Mouse (Mus musculus): ENCODE data around the gene Mut.

Mut gene

DNA sequence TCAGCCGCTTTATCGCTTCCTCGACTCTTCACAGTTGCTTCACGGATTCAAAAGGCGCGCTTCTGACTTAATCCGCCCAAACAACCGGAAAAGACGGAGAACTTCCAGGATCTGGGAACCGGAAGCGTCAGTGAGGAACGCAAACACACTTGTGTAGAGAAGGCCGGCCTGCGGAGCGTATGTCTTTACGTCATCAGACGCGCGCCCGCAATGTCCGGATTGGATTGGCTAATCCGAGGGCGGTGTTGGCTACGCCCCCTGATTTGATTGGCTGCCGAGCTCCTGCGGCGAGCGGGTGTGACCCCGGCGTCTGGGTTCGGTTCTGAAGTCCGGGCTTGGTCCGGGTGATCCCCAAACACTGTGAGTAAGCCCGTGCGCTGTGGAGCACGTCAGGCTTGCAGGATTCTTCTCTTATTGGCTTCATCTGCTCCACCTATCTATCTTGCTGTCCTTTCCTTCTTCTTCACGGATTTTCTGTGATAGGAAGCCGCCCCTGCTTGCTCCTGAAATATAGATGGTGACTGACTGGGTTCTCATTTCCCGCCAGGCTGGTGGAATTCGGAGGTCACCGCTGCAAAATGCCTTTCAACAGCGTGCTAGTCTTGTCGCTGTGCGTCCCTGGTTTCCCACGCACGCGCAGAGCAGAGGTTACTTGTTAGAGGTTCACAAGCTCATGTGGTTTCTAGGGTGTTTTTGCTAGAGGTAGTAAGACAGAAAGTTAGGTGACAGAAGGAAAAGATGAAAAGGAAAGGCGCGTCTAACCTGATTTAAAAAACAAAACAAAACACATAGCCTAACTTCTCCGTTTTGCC, at the start of gene Mut, which contains the start of gene Cenpq:
TSS of gene Mut (plus strand) at position 266 of the 812 bp plus-strand sequence.
TSS of gene Cenpq (minus strand) at position 628 of the 812 bp plus-strand sequence.
- DNase-seq (ENCODE audit: low spot score in 2 of 2): peak; percentile 99

DNA sequence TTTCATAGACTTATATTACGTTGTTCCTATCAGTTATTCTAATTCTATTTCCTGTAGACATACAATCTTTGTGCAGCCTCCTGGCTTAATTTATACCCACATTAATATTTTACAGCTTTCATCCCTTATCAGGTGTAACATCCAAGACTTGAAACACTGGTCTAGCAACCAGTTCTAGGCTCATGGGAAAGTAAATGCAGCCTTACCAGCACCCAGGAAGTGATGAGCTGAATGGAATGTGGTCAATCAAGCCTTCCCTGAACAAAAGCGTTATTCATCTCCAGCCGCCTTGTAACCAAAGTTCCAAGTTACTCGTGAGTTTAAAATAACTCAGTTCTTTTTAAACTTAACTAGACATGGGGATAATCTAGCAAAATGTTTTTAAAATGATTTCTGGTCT, 49.3 kb upstream of the Mut start:
- no peak for DNase-seq (ENCODE audit: low spot score in 2 of 2)

DNA sequence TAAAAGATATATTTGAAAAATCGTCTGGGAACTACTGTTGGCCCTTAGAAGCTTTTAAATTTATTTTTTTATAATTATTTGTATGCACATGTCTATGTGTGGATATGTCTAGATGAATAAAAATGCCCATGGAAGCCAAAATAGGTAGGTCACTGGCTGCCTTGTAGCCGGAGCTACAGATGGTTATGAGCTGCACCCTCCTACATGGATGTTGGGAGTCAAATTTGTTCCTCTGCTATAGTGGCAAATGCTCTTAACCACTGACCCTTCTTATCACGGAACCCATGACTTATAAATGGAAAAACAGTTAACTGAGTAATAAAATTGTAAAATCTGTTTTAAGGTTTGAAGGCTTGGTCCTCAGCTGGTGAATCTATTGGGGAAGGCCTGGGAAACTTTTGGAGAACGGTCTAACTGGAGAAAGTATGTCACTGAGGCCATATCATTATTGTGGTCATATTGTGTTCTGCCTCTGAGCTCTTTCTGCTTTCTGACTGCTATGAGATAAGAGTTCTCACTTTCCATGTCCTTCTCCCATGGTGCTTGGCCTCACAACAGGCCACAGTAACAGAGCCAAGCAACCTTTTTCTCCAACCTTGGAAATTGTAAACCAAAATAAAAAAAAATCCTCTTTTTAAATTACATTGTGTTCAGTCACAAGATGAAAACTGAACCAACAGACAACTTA, 46.5 kb upstream of the Mut start:
- DNase-seq (ENCODE audit: low spot score in 2 of 2): no peak

DNA sequence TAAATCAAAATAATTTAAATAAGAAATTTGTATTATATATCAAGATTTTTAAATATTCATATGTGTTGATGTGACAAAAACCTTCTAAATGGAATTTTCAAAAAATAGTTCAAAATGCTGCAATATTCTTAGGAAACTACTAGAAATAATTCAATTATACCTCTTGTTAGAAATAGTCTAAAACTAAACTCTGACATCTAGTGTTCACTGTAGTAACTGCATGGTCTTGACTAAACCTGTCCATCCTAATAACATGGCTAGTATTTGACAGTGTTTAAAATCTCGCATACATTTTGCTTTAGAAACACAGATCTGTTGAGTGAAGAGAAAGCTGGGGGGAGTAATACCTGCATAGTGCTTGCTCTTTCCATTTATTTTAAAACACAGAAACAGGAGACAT, 37.6 kb upstream of the Mut start:
- no peak for DNase-seq (ENCODE audit: low spot score in 2 of 2)

DNA sequence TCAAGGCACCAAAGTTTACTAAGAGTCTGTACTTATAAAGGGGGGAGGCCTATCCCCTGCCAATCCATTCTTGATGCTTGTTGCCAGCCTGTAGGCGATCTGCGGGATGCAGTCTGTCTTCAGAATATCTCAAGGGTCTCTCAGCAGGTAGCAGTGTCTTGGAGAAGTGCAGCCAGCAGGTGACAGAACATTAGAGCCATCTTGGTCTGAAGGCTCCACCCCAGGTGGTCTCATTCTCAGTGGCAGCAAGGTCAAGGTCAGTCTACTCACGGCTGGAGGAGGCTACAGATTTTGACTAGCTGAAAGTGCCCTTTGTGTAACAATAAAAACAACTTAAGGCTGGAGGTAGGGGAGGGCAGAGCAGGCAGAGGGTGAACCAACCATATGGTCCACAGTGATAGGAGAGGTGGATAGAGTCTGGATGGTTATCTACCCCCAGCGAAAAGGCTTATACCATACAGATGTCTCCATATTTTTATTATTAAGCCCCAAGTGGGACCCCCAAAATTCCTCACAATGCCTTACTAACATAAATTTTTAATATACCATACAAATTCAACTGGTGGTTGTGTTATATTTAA, 34.6 kb upstream of the Mut start:
- no peak for DNase-seq (ENCODE audit: low spot score in 2 of 2)

DNA sequence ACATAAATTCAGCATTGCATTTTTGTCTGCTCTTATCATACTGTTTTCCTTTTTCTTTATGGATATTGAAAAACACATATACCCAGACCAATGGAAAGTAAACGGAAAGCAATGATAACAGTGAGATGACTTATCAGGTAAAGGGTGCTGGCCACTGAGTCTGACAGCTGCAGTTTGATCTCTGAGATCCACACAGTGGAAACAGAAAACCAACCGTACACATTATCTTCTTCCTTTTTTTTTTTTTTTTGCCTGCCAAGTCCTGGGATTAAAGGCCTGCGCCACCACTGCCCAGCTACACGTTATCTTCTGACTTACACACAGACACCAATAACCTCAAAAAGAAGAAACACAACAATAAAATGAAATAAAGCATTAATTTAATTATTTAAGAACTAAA, 31.1 kb upstream of the Mut start:
- DNase-seq (ENCODE audit: low spot score in 2 of 2): no peak

DNA sequence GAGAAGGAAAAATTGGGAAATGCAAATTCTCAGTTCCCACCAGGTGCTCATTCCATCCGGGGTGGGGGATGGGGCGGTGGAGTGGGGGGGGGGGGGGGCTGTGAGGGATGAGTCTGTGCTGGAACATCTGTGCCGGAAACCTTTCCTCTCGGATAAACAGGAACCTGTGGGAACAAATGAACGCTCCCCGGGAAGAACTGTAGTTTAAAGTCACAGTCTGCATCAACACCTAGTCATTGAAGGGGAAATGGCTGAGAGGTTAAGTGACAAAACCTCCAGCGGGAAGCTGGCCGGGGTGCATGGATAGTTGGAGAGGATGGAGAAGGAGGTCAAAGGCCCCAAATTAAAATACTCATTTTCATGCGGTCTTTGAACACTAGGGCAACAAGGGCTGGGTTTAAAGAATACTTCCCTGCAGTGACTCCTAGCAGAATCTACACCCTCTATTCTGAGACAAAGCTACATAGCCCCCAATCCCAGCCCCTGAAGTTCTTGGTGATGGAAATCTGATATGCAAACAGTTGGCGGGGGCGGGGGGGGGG, 30.4 kb upstream of the Mut start:
- no peak for DNase-seq (ENCODE audit: low spot score in 2 of 2)

DNA sequence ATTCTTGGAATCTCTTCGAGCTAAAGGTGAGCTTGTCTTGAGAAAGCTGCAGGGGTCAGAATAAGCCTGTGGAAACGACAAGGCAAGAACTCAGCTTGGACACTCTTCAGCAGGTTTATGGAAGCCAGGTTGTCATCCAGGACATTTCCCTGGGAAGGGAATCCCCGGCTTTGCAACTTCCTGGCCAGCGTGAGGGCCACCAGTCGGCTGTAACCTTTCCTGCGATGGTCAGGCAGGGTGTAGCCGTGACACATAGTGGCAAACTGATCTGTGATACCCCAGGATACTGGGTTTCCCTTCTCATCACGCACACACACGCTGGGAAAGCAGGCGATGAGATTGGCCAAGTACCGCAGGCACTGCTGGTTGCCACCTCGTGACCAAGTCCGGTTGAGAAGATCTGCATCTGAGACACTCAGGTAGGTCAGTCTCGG, 29.7 kb upstream of the Mut start:
- DNase-seq (ENCODE audit: low spot score in 2 of 2): no peak

DNA sequence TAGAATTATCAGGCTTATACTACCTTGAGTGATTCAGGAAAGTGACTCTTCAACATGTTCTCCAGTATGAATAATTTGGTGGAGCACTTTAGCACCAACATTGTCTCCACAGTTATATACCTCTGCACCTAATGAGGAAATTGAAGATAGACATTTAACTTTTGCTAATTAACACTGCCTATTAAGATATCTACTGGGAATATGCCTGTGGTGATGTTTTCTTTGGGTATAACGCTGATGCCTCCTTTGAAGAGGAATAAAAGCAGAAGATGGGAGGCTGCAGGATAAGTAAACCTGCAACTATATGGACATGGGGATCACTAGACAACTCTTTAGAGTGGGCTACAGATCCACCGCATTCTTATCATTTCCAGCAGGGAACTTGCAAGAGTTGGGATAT, 20.2 kb upstream of the Mut start, which contains the start of gene Glyatl3:
TSS of gene Glyatl3 (minus strand) at position 101 of the 400 bp plus-strand sequence.
- no peak for DNase-seq (ENCODE audit: low spot score in 2 of 2)

DNA sequence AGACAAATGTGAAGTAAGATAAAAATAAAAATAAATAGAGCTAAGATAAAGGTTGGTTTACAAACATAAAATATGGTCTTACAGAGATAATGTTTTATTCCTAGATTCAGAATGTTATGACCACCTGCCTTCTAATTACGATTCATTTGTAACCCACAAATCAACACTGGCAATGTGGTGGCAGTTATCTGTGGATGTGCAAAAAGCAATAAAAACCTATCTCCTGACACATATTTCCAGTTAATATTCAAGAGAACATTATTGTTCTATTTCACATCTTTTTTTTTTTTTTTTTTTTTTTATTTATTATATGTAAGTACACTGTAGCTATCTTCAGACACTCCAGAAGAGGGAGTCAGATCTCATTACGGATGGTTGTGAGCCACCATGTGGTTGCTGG, 19.0 kb upstream of the Mut start:
- DNase-seq (ENCODE audit: low spot score in 2 of 2): no peak

DNA sequence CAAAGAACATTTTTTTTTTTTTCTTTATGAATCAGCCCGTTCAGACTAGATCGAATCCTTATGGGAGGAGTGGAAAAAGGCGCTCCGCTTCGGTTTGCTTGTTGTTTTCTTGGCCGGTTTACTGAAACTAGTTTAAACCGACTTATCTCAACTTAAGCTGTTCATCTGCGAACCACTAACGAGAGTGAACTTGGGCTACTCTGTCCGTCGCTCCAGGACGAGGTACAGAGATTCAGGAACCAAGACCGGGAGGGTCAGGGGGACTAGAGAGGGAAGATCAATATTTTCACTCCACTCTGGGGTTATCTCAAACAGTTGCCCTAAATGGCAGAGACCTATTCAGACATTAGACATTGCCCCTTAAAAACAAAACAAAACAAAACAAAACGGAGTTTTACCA, 500 bp upstream of the Mut start:
- DNase-seq (ENCODE audit: low spot score in 2 of 2): peak in 1 of 2 experiments; percentile 6

DNA sequence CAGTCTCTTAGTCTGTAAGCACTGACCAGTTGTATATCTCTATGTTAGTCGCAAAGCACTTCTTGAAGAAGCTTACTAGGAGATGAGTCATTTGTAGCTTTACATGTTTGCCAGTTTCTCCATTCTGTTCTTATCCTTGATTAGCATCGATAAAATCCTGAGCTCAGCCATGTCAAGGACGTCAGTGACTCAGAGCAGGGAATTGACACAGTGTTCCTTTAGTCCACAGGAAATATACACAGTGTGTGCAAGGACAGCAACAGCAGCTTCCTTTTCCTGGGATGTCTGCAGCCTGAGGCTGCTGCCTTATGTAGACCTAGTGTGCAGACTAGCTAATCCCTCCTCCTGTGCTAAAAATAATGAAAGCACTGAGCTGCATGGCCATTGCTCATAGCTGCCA, 14.0 kb downstream of the Mut start:
- no peak for DNase-seq (ENCODE audit: low spot score in 2 of 2)

DNA sequence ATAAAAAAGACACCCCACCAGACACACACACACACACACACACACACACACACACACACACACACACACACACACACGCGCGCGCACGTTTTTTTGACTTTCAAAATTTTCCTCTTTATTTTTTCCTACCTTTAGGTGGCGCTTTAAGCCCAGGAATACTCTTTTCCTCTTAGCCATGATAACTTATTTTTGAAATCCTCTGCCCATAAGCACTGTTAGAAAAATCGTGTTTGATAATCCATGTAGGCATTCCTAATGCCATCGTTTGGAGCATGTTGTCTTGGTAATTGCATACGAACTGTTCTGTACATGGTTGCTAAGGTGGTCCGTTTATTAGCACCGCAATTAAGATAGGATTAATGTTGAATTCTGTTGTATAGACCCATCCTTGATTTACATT, 43.4 kb downstream of the Mut start:
- DNase-seq (ENCODE audit: low spot score in 2 of 2): no peak

DNA sequence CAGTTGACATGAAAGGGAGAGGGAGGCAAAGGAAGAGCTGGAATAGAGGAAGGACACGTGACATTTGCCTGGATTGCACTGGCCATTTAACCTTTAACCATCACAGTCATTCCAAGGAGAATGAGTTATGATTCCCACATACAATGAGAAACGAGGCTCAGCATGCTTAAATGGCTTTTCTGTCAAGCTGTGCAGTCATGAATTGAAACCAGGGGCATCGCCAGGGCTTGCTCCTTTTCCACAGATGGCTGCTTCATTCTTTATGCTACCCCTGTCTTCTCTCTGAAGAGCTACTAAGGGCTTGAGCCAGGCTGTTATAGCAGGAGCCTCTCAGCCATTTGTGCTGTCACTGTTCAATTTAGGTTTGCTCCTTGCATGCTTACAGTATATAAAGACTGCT, 57.6 kb downstream of the Mut start:
- no peak for DNase-seq (ENCODE audit: low spot score in 2 of 2)

Data from frontal cortex, postnatal 14 days (tissue).